Mouse (Mus musculus): Measurements from ENCODE around the gene Rala.
"Not testable (repeated sequence)": the region's sequence is repeated elsewhere in the genome, so short reads cannot be mapped to it uniquely, and the experiment has no call there.

Rala gene

DNA sequence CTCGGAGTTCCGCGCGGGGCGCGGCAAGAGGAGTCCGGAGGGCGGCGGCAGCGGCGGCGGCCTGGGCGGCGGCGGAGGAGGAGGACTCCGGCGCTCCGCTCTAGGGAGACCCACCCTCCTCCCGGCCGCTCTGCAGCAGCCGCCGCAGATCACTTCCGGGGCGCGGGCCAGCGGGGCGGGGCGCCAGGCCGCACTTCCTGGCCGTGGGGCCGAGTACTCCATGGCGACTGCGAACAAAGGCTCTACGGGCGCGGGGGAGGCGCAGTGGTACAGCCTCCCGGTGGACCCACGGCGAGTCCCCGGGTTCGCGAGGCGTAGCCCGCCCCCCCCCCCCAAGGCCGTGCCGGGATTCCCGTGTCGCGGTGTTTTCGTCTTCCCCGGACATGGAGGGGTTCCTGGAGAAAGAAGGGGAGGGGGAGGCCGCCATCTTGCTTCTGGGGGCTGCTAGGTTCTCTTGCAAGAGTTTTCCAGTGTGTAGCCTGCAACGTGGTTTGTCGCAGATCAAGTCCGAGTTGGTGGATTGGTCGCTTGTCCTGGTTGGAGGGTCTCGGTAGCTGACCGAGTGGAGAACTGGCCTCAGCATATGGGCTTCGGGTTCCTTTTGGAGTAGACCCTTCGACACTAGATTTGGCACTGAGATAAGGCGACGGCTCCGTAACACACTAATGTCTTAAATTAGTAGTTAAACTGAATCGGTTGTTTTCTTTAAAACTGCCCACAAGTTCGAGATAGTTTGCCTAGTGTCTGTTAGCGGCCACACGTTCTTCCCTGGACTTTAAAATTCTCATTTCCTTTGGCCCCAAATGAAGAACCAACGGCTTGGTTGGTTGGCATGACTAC, at the start of gene Rala:
Gene Rala, minus strand, starts transcription at position 162 of the 840 bp plus-strand sequence.
- peak; percentile 95 for DNase-seq

DNA sequence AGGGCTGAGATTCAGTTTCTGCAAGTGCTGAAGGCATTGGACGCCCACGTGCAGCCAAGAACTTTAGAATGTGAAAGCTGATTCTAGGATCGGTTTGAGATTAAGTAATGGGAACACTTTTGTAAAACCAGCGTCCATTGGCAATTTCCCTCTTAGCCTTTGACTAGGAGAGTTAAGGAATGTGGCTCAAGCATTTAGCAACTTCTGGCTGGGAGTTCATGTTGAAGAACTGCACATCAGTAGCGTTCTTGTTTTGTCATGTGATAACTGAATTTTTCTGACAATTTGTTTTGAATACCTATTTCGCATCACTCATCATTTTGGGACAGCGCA, 49.4 kb upstream of the Rala start:
- no peak for DNase-seq

- peak; percentile 92 for DNase-seq
These were observed 48.9 kb upstream of the Rala start, which contains the start of gene Yae1d1 for GRCm38 (mm10) chr13:17992697-17993514. Gene Yae1d1 (minus strand): TSS chr13:17993349.

- no peak for DNase-seq
These were observed 48.0 kb upstream of the Rala start for GRCm38 (mm10) chr13:17992009-17992408.

GRCm38 (mm10) chr13:17983194-17983593, 39.2 kb upstream of the Rala start:
- DNase-seq, result peak; percentile 30

DNA sequence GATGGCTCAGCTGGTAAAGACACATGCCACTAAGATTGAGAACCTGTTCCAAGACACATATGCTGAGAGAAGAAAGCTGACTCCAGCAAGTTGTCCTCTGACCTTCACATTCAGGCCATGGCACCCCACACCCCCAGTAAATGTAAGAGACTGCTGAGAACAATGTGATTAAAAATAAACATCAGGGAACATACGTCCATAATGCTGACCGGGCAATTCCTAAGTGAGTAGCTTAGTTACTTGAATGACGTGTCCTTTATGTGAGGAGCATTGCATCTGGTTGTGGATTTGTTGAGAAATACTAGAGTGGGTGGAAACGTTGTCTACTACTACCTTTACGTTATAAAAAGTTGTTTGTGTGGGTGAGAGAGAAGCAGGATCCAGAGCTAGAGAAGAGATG, 38.6 kb upstream of the Rala start:
- no peak for DNase-seq

- no peak for DNase-seq
These were observed 33.1 kb upstream of the Rala start for GRCm38 (mm10) chr13:17976854-17977739.

DNA sequence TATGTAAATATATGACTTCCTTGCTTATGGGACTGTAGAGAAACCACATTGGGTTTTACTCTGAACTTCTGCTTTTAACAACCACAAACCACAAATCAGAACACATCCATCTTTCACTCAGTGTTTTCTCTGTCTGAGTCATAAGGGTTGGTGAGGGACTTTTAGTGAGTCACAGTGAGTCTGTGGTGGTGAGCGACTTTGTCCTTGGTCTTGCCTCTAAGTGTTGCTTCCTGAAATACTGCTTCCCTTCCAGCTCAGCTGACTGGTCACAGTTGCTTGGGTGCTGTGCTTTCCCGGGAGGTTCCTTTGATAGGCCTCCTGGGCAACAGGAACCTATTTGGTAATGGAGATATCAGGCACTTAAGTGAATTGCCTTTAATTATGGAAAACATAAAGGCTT, 31.9 kb upstream of the Rala start:
- DNase-seq, result no peak

DNA sequence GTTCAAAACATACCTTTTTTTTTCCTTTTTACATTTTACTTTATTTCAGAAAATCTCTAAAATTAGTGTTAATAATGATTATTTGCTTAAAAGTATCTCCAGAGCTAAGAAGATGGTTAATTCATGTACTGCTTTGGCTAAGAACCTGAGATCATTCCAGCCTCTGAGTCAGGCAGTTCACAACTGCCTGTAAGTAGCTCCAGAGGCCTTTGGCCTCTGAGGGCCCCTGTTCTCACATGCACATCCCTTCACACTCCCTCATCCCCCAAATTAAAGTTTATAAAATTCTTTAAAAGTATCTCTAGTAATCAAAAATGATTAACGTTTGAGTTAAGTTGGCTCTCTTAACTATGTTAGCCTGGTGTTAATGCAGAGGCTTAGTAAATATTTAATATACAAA, 31.4 kb upstream of the Rala start:
- no peak for DNase-seq

DNA sequence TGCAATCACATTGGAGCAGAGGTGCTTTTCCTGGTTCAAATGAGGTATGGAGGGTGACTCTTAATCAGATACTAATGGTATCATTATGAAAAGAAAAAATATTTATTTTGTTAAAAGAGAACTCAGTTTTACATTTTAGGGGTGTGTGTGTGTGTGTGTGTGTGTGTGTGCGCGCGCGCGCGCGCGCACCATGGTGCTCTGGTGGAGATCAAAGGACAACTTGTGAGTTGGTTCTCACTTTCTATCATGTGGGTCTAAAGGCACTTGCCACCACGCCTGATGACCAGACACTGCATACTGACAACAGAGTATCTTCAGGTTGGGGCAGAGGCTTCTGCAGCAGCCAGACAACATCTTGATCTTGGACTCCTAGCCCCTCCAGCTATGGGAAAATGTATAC, 30.7 kb upstream of the Rala start:
- no peak for DNase-seq

DNA sequence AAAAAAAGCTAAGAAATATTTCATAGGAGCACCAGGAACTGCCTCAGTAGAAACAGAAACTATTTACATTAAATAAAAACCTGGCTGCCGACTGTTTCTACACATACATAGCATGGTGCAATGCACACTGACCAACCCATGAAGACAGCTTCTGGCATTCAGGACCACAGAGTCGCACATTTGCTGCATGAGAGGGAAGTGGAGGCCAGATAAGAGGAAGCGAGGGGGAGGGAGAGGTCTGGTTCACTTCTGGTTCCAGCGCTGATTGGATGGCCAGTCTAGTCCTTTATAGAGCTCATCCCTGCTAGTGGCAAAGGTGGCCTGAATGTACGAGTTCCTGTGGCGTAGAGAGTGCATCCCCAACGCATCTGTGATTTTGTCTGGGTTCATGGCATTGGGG, 16.6 kb upstream of the Rala start:
- no peak for DNase-seq

DNA sequence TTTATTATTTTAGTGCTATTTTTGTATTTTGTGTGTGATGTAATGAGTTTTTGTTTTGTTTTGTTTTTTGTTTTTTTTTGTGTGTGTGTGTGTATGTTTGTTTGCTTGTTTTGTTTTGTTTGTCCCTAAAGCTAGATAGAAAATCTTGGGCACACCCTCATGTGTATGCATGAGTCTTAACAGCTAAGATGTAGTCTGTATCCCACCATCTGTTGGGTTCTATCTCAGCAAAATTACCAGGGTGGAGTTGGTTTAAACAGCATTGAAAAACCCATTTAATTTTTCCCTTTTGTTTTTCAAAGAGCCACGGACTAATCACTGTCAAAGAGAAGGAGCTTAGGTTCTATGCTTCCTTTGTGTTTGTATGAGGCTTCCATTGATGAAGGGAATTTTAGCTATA, 10.2 kb upstream of the Rala start:
- DNase-seq, result no peak

- DNase-seq, result not testable (repeated sequence)
These were observed 6.5 kb upstream of the Rala start for GRCm38 (mm10) chr13:17950581-17950980.

- DNase-seq, result no peak
These were observed 5.5 kb upstream of the Rala start for GRCm38 (mm10) chr13:17949555-17949954.

DNA sequence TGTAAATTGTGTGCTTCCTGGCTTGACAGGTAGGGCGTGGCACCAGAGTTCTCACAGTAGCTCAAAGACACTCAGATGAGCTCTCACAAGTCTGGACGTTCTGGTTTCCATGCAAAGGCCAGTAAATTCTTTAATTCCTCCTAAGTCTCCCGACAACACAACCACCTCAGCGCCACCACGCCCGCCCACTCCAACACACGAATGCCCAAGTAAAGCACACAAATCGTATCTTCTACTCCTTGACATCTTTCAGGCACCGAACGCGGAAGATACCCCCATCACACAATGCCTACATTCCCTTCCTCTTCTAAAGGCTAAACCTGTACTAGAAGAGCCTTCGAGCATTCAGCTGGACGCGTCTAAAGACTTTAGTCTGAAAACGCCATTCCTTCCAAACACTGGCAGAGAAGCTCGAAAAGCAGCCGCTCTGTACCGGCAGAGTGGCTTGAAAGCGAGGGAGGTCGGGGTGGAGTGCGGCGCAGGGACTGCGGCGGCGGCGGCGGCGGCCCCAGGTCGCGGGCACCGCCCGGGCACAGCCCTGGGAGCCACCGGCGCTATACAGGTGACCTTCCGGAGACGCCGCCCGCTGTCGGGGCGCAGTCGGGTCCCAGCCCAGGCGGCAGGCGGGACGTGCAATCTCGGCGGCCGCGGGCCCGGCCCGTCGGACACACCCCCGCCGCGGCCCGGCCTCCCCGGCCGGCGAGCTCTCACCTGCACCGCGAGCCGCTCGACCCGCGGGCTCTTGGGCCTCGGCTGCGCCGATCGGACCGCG, 547 bp downstream of the Rala start:
- DNase-seq, result no peak

DNA sequence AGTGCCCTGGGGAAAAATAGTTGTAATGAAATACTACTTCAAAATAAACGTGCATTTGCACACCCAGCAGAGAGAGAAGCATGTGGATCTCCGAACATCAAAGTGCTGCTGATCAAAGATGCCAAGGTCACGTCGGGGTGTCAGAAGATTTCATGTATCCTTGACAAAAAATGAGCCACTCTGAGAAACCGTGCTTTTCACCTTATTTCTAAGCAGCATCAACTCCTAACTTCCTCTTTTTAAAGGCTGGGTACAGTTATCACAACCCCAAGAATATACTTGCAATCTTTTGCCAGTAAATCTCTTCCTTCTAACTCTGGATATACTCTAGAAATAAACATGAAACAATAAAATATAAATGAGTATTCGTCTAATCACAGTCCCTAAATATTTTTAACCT, 1.7 kb downstream of the Rala start:
- no peak for DNase-seq

GRCm38 (mm10) chr13:17907309-17907708, 36.7 kb downstream of the Rala start:
- DNase-seq, result no peak

DNA sequence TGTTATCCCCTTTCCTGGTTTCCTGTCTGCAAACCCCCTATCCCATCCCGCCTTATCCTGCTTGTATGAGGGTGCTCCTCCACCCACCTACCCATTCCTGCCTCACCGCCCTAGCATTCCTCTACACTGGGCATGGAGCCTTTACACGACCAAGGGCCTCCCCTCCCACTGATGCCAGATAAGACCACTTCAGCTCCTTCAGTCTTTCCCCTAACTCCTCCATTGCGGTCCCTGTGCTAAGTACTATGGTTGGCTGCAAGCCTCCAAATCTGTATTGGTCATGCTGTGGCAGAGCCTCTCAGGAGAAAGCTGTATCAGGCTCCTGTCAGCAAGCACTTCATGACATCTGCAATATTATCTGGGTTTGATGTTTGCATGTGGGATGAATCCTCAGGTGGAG, 42.6 kb downstream of the Rala start:
- no peak for DNase-seq

DNA sequence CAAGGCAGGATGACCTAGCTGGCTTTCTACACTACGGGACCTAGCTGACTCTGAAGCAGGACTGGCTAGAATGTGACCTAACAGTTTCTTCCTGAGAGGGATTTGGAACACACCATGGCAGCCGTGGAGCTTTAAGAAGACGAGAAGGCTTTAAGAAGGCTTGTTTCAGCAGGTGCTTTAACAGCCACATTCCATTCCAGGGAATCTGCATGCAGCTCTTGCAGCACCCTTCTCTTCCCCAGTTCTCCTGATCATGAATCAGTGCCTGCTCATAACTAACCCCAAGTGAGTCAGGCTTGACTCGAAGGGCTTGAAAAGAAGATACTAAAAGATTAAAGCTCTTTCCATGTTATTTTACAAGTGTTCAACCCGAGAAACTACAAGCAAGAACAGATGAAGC, 43.4 kb downstream of the Rala start:
- no peak for DNase-seq

- DNase-seq, result no peak
These were observed 47.0 kb downstream of the Rala start for GRCm38 (mm10) chr13:17897040-17897439.

- no peak for DNase-seq
These were observed 52.5 kb downstream of the Rala start for GRCm38 (mm10) chr13:17891545-17891944.

DNA sequence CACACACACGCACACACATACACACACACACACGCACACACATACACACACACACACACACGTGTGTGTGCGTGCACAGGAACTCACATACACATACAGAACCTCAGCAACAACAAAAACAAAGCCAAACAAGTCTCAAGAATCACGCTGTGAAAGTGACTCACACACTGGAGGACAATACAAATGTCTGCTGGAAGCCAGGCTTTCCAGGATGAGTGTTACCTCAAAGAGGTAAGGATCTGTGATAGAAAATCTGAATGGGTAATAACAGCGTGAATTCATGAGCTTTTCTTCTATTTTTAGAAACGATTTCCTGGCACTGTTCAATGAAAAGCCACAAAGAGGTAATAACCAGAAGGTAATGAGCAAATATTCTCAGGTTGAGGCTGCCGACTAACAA, 59.8 kb downstream of the Rala start:
- DNase-seq, result no peak

Measured in kidney, adult 18-20 months (tissue).